8 mouse cellular contexts compared by ENCODE assay signal in genomic region chr11:96285771-96286738, GRCm38 (mm10). TPM values are rescaled to one million over a fixed set of nuclear protein-coding genes. Genes with fewer than 3 reads are reported as not detected.
DNase-seq lines count a peak whose midpoint lies in the region; ATAC-seq and TF ChIP-seq lines count a peak whose summit lies in the region.

Hoxb7 (plus strand) TSS chr11:96286623.

- no peak within 1 kb of the TSS for H3K27ac ChIP-seq in heart, postnatal 0 days (ENCODE audit: low read depth)
- H3K27ac ChIP-seq in limb, embryonic 12.5 days, result peak within 1 kb of the TSS; percentile 41; the same call in 1 of the 2 replicates
- H3K27ac ChIP-seq in small intestine, adult 2 months (ENCODE audit: insufficient read depth, low read depth, low read length), result peak within 1 kb of the TSS; percentile 57

- H3K4me1 ChIP-seq in heart, postnatal 0 days (ENCODE audit: control insufficient read depth, insufficient read depth), result no peaks in the 10 kb centered on the region
- H3K4me1 ChIP-seq in limb, embryonic 12.5 days (replicated peaks), result peaks cover 37% of the 10 kb centered on the region
- no peaks in the 10 kb centered on the region; the same call in 1 of the 2 replicates for H3K4me1 ChIP-seq in small intestine, adult 2 months (ENCODE audit: control insufficient read depth, insufficient read depth, insufficient read length, low read length)

- WGBS in heart, postnatal 0 days, result 3% methylated on average over 43 of the region's 43 CpGs
- under 1% methylated on average over 43 of the region's 43 CpGs for whole genome bisulfite sequencing in limb, embryonic 12.5 days
- 3% methylated on average over 43 of the region's 43 CpGs for WGBS in small intestine, adult 2 months

- H3K9ac ChIP-seq in heart, postnatal 0 days (replicated peaks; ENCODE audit: low read depth, low read length), result no peak within 1 kb of the TSS
- H3K9ac ChIP-seq in limb, embryonic 12.5 days (replicated peaks), result peak within 1 kb of the TSS; percentile 18; the same call in 1 of the 2 replicates

- no peaks in the 10 kb centered on the region for H3K9me3 ChIP-seq in heart, postnatal 0 days (replicated peaks; ENCODE audit: control insufficient read depth, low read length)
- H3K9me3 ChIP-seq in limb, embryonic 12.5 days, result no peaks in the 10 kb centered on the region

- TF ChIP-seq CTCF in heart, postnatal 0 days (IDR thresholded peaks at IDR 0.05; ENCODE audit: low read depth), result no peak
- no peak for TF ChIP-seq CTCF in small intestine, adult 2 months (IDR thresholded peaks at IDR 0.05; ENCODE audit: extremely low read depth, insufficient read length, insufficient replicate concordance, low read depth, low read length)

- peak within 1 kb of the TSS; percentile 35 for H3K4me3 ChIP-seq in heart, postnatal 0 days (ENCODE audit: low read depth, low read length)
- peak within 1 kb of the TSS; percentile 31 for H3K4me3 ChIP-seq in limb, embryonic 12.5 days (replicated peaks)
- H3K4me3 ChIP-seq in small intestine, adult 2 months (ENCODE audit: low read depth, low read length), result peak within 1 kb of the TSS; percentile 62

- ATAC-seq in heart, postnatal 0 days (ENCODE audit: insufficient read depth, low read depth), result no peak
- ATAC-seq in limb, embryonic 12.5 days (ENCODE audit: insufficient number of reproducible peaks, insufficient read depth, low FRiP score, low TSS enrichment, low read depth), result no peak
- no peak for ATAC-seq in activated CD4-positive, CD25-positive, alpha-beta regulatory T cell, adult 4 months
- no peak for ATAC-seq in frontal cortex, adult (ENCODE audit: low TSS enrichment)

- peaks cover 100% of the 10 kb centered on the region for H3K27me3 ChIP-seq in heart, postnatal 0 days (ENCODE audit: control insufficient read depth, insufficient read depth, low read length)
- H3K27me3 ChIP-seq in limb, embryonic 12.5 days, result peaks cover 98% of the 10 kb centered on the region
- peaks cover 79% of the 10 kb centered on the region for H3K27me3 ChIP-seq in small intestine, adult 2 months (ENCODE audit: control insufficient read depth, insufficient read depth, low read length)

- no peak for TF ChIP-seq EP300 in heart, postnatal 0 days (IDR thresholded peaks at IDR 0.05; ENCODE audit: low read depth)

- peak; percentile 75 for DNase-seq in urinary bladder, postnatal 14 days (ENCODE audit: low spot score)
- no peak for DNase-seq in urinary bladder, postnatal 25 days (ENCODE audit: low spot score)
- DNase-seq in heart, postnatal 0 days (ENCODE audit: low spot score), result no peak
- no peak for DNase-seq in right cerebral cortex, postnatal 25 days

- peak within 1 kb of the TSS; percentile 44 for H3K4me2 ChIP-seq in heart, postnatal 0 days (ENCODE audit: low read depth, low read length)
- H3K4me2 ChIP-seq in limb, embryonic 12.5 days, result peak within 1 kb of the TSS; percentile 52

- TF ChIP-seq POLR2A in small intestine, adult 2 months (IDR thresholded peaks at IDR 0.05; ENCODE audit: low read depth, low read length), result 0 out of 2 replicates have a peak, but pooled peaks have one; percentile 12

- H3K36me3 ChIP-seq in heart, postnatal 0 days (replicated peaks; ENCODE audit: control insufficient read depth, insufficient read depth, low read length), result no peaks in the 10 kb centered on the region
- H3K36me3 ChIP-seq in limb, embryonic 12.5 days, result no peaks in the 10 kb centered on the region
- no peaks in the 10 kb centered on the region for H3K36me3 ChIP-seq in small intestine, adult 2 months (ENCODE audit: control insufficient read depth, insufficient read depth, low read length)

RNA-seq across cellular contexts. Expression of gene Hoxb7, which starts in this region (rescaled TPM):
- total RNA-seq in heart, postnatal 0 days (2014; rRNA removed; ENCODE audit: low replicate concordance), result not detected in 2 replicates
- polyA plus RNA-seq in heart, postnatal 0 days (2015; fragmentation: Nextera tagmentation; extraction: Ambion mirVana), result 0.20 TPM in 1 of 2 replicates, not detected in the other
- polyA plus RNA-seq in limb, embryonic 12.5 days (2016; fragmentation: Nextera tagmentation; extraction: Ambion mirVana), result 1.8 and 2.1 TPM in 2 replicates
- 0.17 and 1.5 TPM in 2 replicates for polyA plus RNA-seq in small intestine, adult 2 months (2012; rRNA removed)
- not detected for polyA plus RNA-seq in activated CD4-positive, CD25-positive, alpha-beta regulatory T cell, adult 4 months (2017; shearing (Covaris generic))
